Mouse (Mus musculus): ENCODE results near the gene Fbxo44. TPM values are rescaled to one million over a fixed set of nuclear protein-coding genes. Genes with fewer than 3 reads are reported as not detected.
"Not testable (repeated sequence)": the region's sequence is repeated elsewhere in the genome, so short reads cannot be mapped to it uniquely, and the experiment has no call there.

The Fbxo44 gene
- polyA plus RNA-seq, 1 experiment from 2014 or later: 114 TPM

DNA sequence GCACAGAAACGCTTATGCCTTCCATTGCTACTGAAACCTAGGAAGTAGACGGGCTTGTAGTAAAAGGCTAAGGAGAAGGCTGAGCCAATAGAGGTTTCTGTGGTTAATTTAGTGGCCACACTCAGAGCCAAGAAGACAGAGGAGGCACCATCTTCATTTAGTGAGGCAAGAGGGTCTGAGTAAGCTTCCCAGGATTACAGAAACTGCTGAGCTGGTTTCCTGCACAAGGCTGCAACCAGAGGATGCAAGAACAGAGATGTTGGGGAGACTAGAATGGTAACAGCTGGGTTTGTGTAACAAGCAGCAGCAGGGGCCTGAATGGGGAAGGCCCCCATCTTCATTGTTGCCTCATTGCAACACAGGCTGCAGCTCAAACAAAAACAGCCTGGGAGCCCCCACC is 31.6 kb downstream of the Fbxo44 start:
- Histone ChIP-seq H3K27me3 (replicated peaks; ENCODE audit: control insufficient read depth, insufficient read depth, low read length) (no peaks in the 10 kb centered on the region), H3K9ac (ENCODE audit: low read depth, low read length) (peak overlapping the region; percentile 93), H3K9me3 (ENCODE audit: control insufficient read depth, low read length) (no peaks in the 10 kb centered on the region), H3K4me1 (ENCODE audit: control insufficient read depth, insufficient read depth, low read depth, low read length) (peaks cover 18% of the 10 kb centered on the region), H3K36me3 (ENCODE audit: control insufficient read depth, insufficient read depth, low read length) (no peaks in the 10 kb centered on the region), H3K27ac (ENCODE audit: low read depth, low read length) (peak overlapping the region; percentile 36), H3K4me2 (ENCODE audit: low read length) (peak overlapping the region; percentile 66), H3K4me3 (ENCODE audit: low read length) (peak overlapping the region; percentile 74)
- 52% methylated on average over 2 of the region's 2 CpGs for WGBS
- ATAC-seq: no peak

- Histone ChIP-seq H3K27ac (ENCODE audit: low read depth, low read length) (peak overlapping the region; percentile 36), H3K9me3 (ENCODE audit: control insufficient read depth, low read length) (no peaks in the 10 kb centered on the region), H3K4me3 (ENCODE audit: low read length) (peak overlapping the region; percentile 74), H3K4me1 (ENCODE audit: control insufficient read depth, insufficient read depth, low read depth, low read length) (peaks cover 22% of the 10 kb centered on the region), H3K27me3 (replicated peaks; ENCODE audit: control insufficient read depth, insufficient read depth, low read length) (no peaks in the 10 kb centered on the region), H3K36me3 (ENCODE audit: control insufficient read depth, insufficient read depth, low read length) (no peaks in the 10 kb centered on the region), H3K9ac (ENCODE audit: low read depth, low read length) (peak overlapping the region; percentile 25), H3K4me2 (ENCODE audit: low read length) (peak overlapping the region; percentile 66)
- WGBS: 29% methylated on average over 1 of the region's 1 CpGs
- ATAC-seq: no peak
Observed at GRCm38 (mm10) chr4:148128241-148128640, 32.0 kb downstream of the Fbxo44 start.

DNA sequence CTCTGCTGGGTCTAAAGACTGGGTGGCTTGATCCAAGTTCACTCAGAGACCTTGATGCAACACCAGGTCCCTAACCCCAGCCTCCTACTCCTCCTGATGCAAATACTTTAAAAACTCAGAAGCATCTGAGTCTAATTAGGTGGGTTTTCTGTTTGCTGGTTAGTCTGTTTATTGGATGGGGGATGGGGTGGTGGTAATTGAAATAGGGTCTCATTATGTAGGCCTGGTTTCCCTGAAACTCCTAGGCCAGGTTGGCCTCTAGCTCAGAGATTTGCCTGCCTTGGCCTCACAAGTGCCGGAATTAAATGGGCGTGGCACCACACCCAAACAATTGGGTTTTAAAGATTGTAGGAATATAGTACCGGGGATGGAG is 37.6 kb downstream of the Fbxo44 start:
- 70% methylated on average over 3 of the region's 3 CpGs for WGBS
- no peak overlapping the region for H3K4me3 ChIP-seq (ENCODE audit: low read length)
- H3K27me3 ChIP-seq (replicated peaks; ENCODE audit: control insufficient read depth, insufficient read depth, low read length): no peaks in the 10 kb centered on the region
- ATAC-seq: no peak
- peaks cover 23% of the 10 kb centered on the region for H3K4me1 ChIP-seq (ENCODE audit: control insufficient read depth, insufficient read depth, low read depth, low read length)
- H3K4me2 ChIP-seq (ENCODE audit: low read length): no peak overlapping the region
- H3K9ac ChIP-seq (ENCODE audit: low read depth, low read length): no peak overlapping the region
- peak overlapping the region; percentile 80 for H3K27ac ChIP-seq (ENCODE audit: low read depth, low read length)
- H3K9me3 ChIP-seq (ENCODE audit: control insufficient read depth, low read length): no peaks in the 10 kb centered on the region
- no peaks in the 10 kb centered on the region for H3K36me3 ChIP-seq (ENCODE audit: control insufficient read depth, insufficient read depth, low read length)

- Histone ChIP-seq H3K4me2 (ENCODE audit: low read length) (no peak overlapping the region), H3K9me3 (ENCODE audit: control insufficient read depth, low read length) (no peaks in the 10 kb centered on the region), H3K27ac (ENCODE audit: low read depth, low read length) (peak overlapping the region; percentile 80), H3K27me3 (replicated peaks; ENCODE audit: control insufficient read depth, insufficient read depth, low read length) (no peaks in the 10 kb centered on the region), H3K9ac (ENCODE audit: low read depth, low read length) (peak overlapping the region; percentile 38; the same call in 1 of the 2 replicates), H3K4me1 (ENCODE audit: control insufficient read depth, insufficient read depth, low read depth, low read length) (peaks cover 23% of the 10 kb centered on the region), H3K4me3 (ENCODE audit: low read length) (no peak overlapping the region), H3K36me3 (ENCODE audit: control insufficient read depth, insufficient read depth, low read length) (no peaks in the 10 kb centered on the region)
- ATAC-seq: peak; percentile 85
- 9% methylated on average over 6 of the region's 6 CpGs for WGBS
Observed at GRCm38 (mm10) chr4:148121982-148122693, 38.1 kb downstream of the Fbxo44 start.

DNA sequence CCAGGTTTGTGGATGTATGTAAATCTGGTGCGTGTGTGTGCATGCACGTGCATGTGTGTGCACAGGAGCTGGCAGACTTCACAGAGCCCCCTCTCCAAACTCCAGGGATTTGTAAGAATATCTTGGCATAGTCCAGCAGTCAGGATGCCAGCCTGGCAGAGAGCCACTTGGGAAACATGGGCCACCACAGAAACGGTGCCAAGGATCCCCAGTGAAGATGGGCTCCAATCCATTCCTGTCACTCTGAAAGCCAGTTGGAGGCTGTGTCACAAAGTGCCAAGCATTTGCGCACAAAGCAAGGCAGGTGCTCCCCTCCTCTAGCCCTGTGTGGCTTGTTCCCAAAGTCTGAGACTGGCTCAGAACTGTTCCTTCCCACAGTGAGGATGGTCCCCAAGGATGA is 38.9 kb downstream of the Fbxo44 start:
- peak overlapping the region; percentile 80 for H3K27ac ChIP-seq (ENCODE audit: low read depth, low read length)
- 48% methylated on average over 4 of the region's 4 CpGs for WGBS

DNA sequence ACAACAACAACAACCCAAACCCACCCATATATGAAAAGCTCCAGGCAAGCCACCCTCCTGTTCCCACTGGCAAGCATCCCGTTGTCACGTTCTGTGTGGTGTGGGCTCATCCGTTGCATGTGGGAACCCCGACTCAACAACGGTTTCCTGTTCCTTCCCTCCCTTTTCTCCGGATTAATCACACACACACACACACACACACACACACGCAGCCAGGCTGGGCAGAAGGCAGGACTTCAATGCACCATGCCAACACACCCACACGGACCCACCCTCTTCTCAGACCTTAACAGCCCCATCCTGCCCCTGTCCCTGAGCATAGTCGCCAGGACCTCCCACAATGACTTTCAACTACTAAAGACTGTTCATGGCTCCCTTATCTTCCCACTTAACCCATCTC is 39.7 kb downstream of the Fbxo44 start:
- ATAC-seq: no peak
- no peak overlapping the region for H3K4me2 ChIP-seq (ENCODE audit: low read length)
- H3K9ac ChIP-seq (ENCODE audit: low read depth, low read length): no peak overlapping the region
- 60% methylated on average over 9 of the region's 9 CpGs for whole genome bisulfite sequencing
- no peak overlapping the region for H3K4me3 ChIP-seq (ENCODE audit: low read length)
- H3K27ac ChIP-seq (ENCODE audit: low read depth, low read length): peak overlapping the region; percentile 73
- H3K9me3 ChIP-seq (ENCODE audit: control insufficient read depth, low read length): no peaks in the 10 kb centered on the region
- peaks cover 24% of the 10 kb centered on the region for H3K4me1 ChIP-seq (ENCODE audit: control insufficient read depth, insufficient read depth, low read depth, low read length)
- H3K27me3 ChIP-seq (replicated peaks; ENCODE audit: control insufficient read depth, insufficient read depth, low read length): no peaks in the 10 kb centered on the region
- no peaks in the 10 kb centered on the region for H3K36me3 ChIP-seq (ENCODE audit: control insufficient read depth, insufficient read depth, low read length)

More for the DNA sequence above, 38.9 kb downstream of the Fbxo44 start:
- H3K36me3 ChIP-seq (ENCODE audit: control insufficient read depth, insufficient read depth, low read length): no peaks in the 10 kb centered on the region
- H3K4me3 ChIP-seq (ENCODE audit: low read length): no peak overlapping the region
- H3K4me1 ChIP-seq (ENCODE audit: control insufficient read depth, insufficient read depth, low read depth, low read length): peaks cover 23% of the 10 kb centered on the region
- no peak overlapping the region for H3K9ac ChIP-seq (ENCODE audit: low read depth, low read length)
- ATAC-seq: peak; percentile 77
- no peaks in the 10 kb centered on the region for H3K9me3 ChIP-seq (ENCODE audit: control insufficient read depth, low read length)
- H3K27me3 ChIP-seq (replicated peaks; ENCODE audit: control insufficient read depth, insufficient read depth, low read length): no peaks in the 10 kb centered on the region
- H3K4me2 ChIP-seq (ENCODE audit: low read length): no peak overlapping the region

DNA sequence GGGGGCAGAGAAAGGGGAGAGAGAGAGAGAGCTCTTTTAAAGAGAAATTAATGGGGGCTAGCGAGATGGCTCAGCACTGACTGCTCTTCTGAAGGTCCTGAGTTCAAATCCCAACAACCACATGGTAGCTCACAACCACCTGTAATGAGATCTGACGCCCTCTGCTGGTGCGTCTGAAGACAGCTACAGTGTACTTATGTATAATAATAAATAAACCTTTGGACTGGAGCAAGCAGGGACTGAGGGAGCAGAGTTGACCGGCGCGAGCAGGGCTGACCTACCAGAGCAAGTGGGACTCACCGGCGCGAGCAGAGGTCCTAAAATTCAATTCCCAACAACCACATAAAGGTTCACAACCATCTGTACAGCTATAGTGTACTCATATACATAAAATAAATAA is 40.7 kb downstream of the Fbxo44 start:
- H3K4me3 ChIP-seq (ENCODE audit: low read length); ATAC-seq; H3K27me3 ChIP-seq (replicated peaks; ENCODE audit: control insufficient read depth, insufficient read depth, low read length); H3K9ac ChIP-seq (ENCODE audit: low read depth, low read length); H3K36me3 ChIP-seq (ENCODE audit: control insufficient read depth, insufficient read depth, low read length); H3K4me2 ChIP-seq (ENCODE audit: low read length); H3K9me3 ChIP-seq (ENCODE audit: control insufficient read depth, low read length); H3K27ac ChIP-seq (ENCODE audit: low read depth, low read length): not testable (repeated sequence)
- peaks cover 31% of the 10 kb centered on the region for H3K4me1 ChIP-seq (ENCODE audit: control insufficient read depth, insufficient read depth, low read depth, low read length)
- 88% methylated on average over 9 of the region's 9 CpGs for WGBS

- Histone ChIP-seq H3K9ac (ENCODE audit: low read depth, low read length) (no peak overlapping the region), H3K27ac (ENCODE audit: low read depth, low read length) (no peak overlapping the region), H3K4me3 (ENCODE audit: low read length) (no peak overlapping the region), H3K9me3 (ENCODE audit: control insufficient read depth, low read length) (no peaks in the 10 kb centered on the region), H3K4me2 (ENCODE audit: low read length) (no peak overlapping the region), H3K27me3 (replicated peaks; ENCODE audit: control insufficient read depth, insufficient read depth, low read length) (no peaks in the 10 kb centered on the region), H3K36me3 (ENCODE audit: control insufficient read depth, insufficient read depth, low read length) (peaks cover under 1% of the 10 kb centered on the region; the same call in 1 of the 2 replicates), H3K4me1 (ENCODE audit: control insufficient read depth, insufficient read depth, low read depth, low read length) (peaks cover 19% of the 10 kb centered on the region)
- 78% methylated on average over 4 of the region's 4 CpGs for WGBS
- no peak for ATAC-seq
Observed at GRCm38 (mm10) chr4:148117392-148117791, 42.9 kb downstream of the Fbxo44 start.

- 76% methylated on average over 4 of the region's 4 CpGs for WGBS
- H3K27ac ChIP-seq (ENCODE audit: low read depth, low read length): no peak overlapping the region
- peaks cover 4% of the 10 kb centered on the region; the same call in 1 of the 2 replicates for H3K36me3 ChIP-seq (ENCODE audit: control insufficient read depth, insufficient read depth, low read length)
- H3K27me3 ChIP-seq (replicated peaks; ENCODE audit: control insufficient read depth, insufficient read depth, low read length): no peaks in the 10 kb centered on the region
- no peak for ATAC-seq
- H3K4me3 ChIP-seq (ENCODE audit: low read length): no peak overlapping the region
- no peak overlapping the region for H3K9ac ChIP-seq (ENCODE audit: low read depth, low read length)
- peaks cover 14% of the 10 kb centered on the region for H3K4me1 ChIP-seq (ENCODE audit: control insufficient read depth, insufficient read depth, low read depth, low read length)
- no peaks in the 10 kb centered on the region for H3K9me3 ChIP-seq (ENCODE audit: control insufficient read depth, low read length)
- no peak overlapping the region for H3K4me2 ChIP-seq (ENCODE audit: low read length)
Observed at GRCm38 (mm10) chr4:148116657-148117056, 43.6 kb downstream of the Fbxo44 start.

Data from hindbrain, embryonic 16.5 days (tissue).